Mouse (Mus musculus): ENCODE data around the gene Tle4.

Gene Tle4

GRCm38 (mm10) chr19:14453486-14453885, 144.4 kb downstream of the Tle4 start:
- peak; percentile 72 to 83 for DNase-seq

GRCm38 (mm10) chr19:14451329-14451728, 146.5 kb downstream of the Tle4 start:
- no peak for DNase-seq

- DNase-seq: peak; percentile 29 to 31
Observed at GRCm38 (mm10) chr19:14449738-14450137, 148.1 kb downstream of the Tle4 start.

- no peak for DNase-seq
Observed at GRCm38 (mm10) chr19:14448586-14448985, 149.3 kb downstream of the Tle4 start.

- peak; percentile 50 to 61 for DNase-seq
Observed at GRCm38 (mm10) chr19:14447474-14447873, 150.4 kb downstream of the Tle4 start.

GRCm38 (mm10) chr19:14441861-14442260, 156.0 kb downstream of the Tle4 start:
- DNase-seq: no peak

- no peak for DNase-seq
Observed at GRCm38 (mm10) chr19:14437226-14437625, 160.6 kb downstream of the Tle4 start.

GRCm38 (mm10) chr19:14436567-14436966, 161.3 kb downstream of the Tle4 start:
- DNase-seq: no peak

- DNase-seq: peak; percentile 38 to 68
Observed at GRCm38 (mm10) chr19:14435681-14436376, 162.0 kb downstream of the Tle4 start.

- no peak for DNase-seq
Observed at GRCm38 (mm10) chr19:14433900-14434299, 164.0 kb downstream of the Tle4 start.

GRCm38 (mm10) chr19:14432436-14432835, 165.4 kb downstream of the Tle4 start:
- DNase-seq: no peak

GRCm38 (mm10) chr19:14426920-14427319, 170.9 kb downstream of the Tle4 start:
- no peak for DNase-seq

- DNase-seq: no peak
Observed at GRCm38 (mm10) chr19:14426244-14426868, 171.5 kb downstream of the Tle4 start.

- no peak for DNase-seq
Observed at GRCm38 (mm10) chr19:14425122-14425521, 172.7 kb downstream of the Tle4 start.

GRCm38 (mm10) chr19:14424016-14424964, 173.6 kb downstream of the Tle4 start:
- DNase-seq: no peak

GRCm38 (mm10) chr19:14421691-14422090, 176.2 kb downstream of the Tle4 start:
- DNase-seq: no peak

- DNase-seq: no peak
Observed at GRCm38 (mm10) chr19:14419886-14420285, 178.0 kb downstream of the Tle4 start.

GRCm38 (mm10) chr19:14416845-14417244, 181.0 kb downstream of the Tle4 start:
- peak; percentile 95 for DNase-seq

- DNase-seq: no peak
Observed at GRCm38 (mm10) chr19:14415996-14416395, 181.9 kb downstream of the Tle4 start.

GRCm38 (mm10) chr19:14414957-14415356, 182.9 kb downstream of the Tle4 start:
- DNase-seq: no peak

GRCm38 (mm10) chr19:14406603-14407002, 191.2 kb downstream of the Tle4 start:
- no peak for DNase-seq
